Mouse (Mus musculus) ES-E14 (cell line): ENCODE results near the gene Tspyl4. TPM values are rescaled to one million over a fixed set of nuclear protein-coding genes. Genes with fewer than 3 reads are reported as not detected.

Experiments
- DNase-seq: peaks from one replicate; pipeline ENCODE4 v3.0.0-alpha.2; 2013; ENCODE audit warnings: low read depth, low spot score
- H3K27ac ChIP-seq: 2 replicates; pipeline ENCODE4 v1.5.1; 2012; ENCODE audit warnings: low read depth, mild to moderate bottlenecking, low read length, moderate library complexity, mixed read lengths; ENCODE audit not compliant: poor library complexity, insufficient read depth, severe bottlenecking
- H3K36me3 ChIP-seq: 2 replicates; pipeline ENCODE4 v1.6.1; 2012; ENCODE audit warnings: mild to moderate bottlenecking, low read length, moderate library complexity, mixed read lengths; ENCODE audit not compliant: control insufficient read depth, poor library complexity, insufficient read depth, severe bottlenecking
- H3K4me1 ChIP-seq, 2 experiments: fragments of 150-350 bp in 1 of 2; sonication (generic) in 1 of 2; 2 replicates each; pipeline ENCODE4 v1.6.1; 2012; ENCODE audit warnings: low read length in 2 of 2, mild to moderate bottlenecking in 1 of 2, mixed read lengths in 1 of 2; ENCODE audit not compliant: control insufficient read depth in 2 of 2, insufficient read depth in 2 of 2, poor library complexity in 1 of 2
- H3K4me3 ChIP-seq, 2 experiments: fragments of 150-350 bp in 1 of 2; sonication (generic) in 1 of 2; 2 replicates each; pipeline ENCODE4 v1.5.1; 2012; ENCODE audit warnings: low read length in 2 of 2, low read depth in 1 of 2, mild to moderate bottlenecking in 1 of 2, mixed read lengths in 1 of 2; ENCODE audit not compliant: insufficient read depth in 1 of 2, poor library complexity in 1 of 2, severe bottlenecking in 1 of 2
- H3K9ac ChIP-seq: 2 replicates; pipeline ENCODE4 v1.6.1; 2012; ENCODE audit warnings: low read depth, mild to moderate bottlenecking, low read length, mixed read lengths; ENCODE audit not compliant: poor library complexity, insufficient read depth, severe bottlenecking
- H3K9me3 ChIP-seq: fragments of 150-350 bp; sonication (generic); 2 replicates; pipeline ENCODE4 v1.6.1; 2012; ENCODE audit warnings: low read depth, mild to moderate bottlenecking, low read length; ENCODE audit not compliant: control insufficient read depth, insufficient read depth
- CHD2 ChIP-seq: IDR thresholded peaks from 2 replicates; pipeline ENCODE4 v1.6.1; 2014; ENCODE audit warnings: mild to moderate bottlenecking, low read depth, low read length, inconsistent platforms
- HCFC1 ChIP-seq: IDR thresholded peaks from 2 replicates; pipeline ENCODE4 v1.6.1; 2012; ENCODE audit warnings: low read length, inconsistent platforms, borderline replicate concordance; ENCODE audit not compliant: insufficient read depth
- MAFK ChIP-seq: IDR thresholded peaks from 2 replicates; pipeline ENCODE4 v1.6.1; 2014; ENCODE audit warnings: mild to moderate bottlenecking, low read depth, low read length, inconsistent platforms; ENCODE audit not compliant: insufficient read depth
- ZC3H11A ChIP-seq: IDR thresholded peaks from 2 replicates; pipeline ENCODE4 v1.6.1; 2012; ENCODE audit warnings: low read depth, mild to moderate bottlenecking, inconsistent platforms, low read length, borderline replicate concordance
- ZNF384 ChIP-seq: IDR thresholded peaks from 2 replicates; pipeline ENCODE4 v1.6.1; 2012; ENCODE audit warnings: low read depth, low read length, inconsistent platforms
- in situ Hi-C, 2 experiments: fragments of 600-800 bp; cut with MboI; formaldehyde crosslinking; loops; one replicate each; pipeline ENCODE4 v1.15.1; 2025; ENCODE audit warnings: low sequenced_read_pairs in 2 of 2, inconsistent platforms in 1 of 2; ENCODE audit not compliant: unreplicated experiment in 2 of 2
- total RNA-seq: library from RNA; depleted of rRNA; stranded (reverse); fragments of 300-350 nt; gene quantifications from 2 replicates; pipeline ENCODE4 v1.2.3, GENCODE M21; 2012; rRNA removed

Tspyl4 gene
- total RNA-seq, 1 experiment, result 4.3 TPM

GRCm38 (mm10) chr10:34341014-34341413 lies 43.8 kb downstream of the Tspyl4 start:
- Histone ChIP-seq H3K4me1 (no peaks in the 10 kb centered on the region), H3K4me3 (no peak overlapping the region), H3K9ac (no peak overlapping the region), H3K9me3 (no peaks in the 10 kb centered on the region), H3K27ac (no peak overlapping the region), H3K36me3 (no peaks in the 10 kb centered on the region)
- in situ Hi-C loops, result loop anchor here in 1 of 2 experiments (25.0 kb wide), 1 partner anchor 304 kb away; the partner anchor contains the start of genes Calhm4 and Trappc3l
- DNase-seq, result no peak
- no peak for TF ChIP-seq ZC3H11A
- TF ChIP-seq MAFK, result no peak
- no peak for TF ChIP-seq ZNF384
- TF ChIP-seq HCFC1, result no peak
- no peak for TF ChIP-seq CHD2

- no peaks in the 10 kb centered on the region for H3K9me3 ChIP-seq
- H3K4me3 ChIP-seq, result no peak overlapping the region
- H3K36me3 ChIP-seq, result no peaks in the 10 kb centered on the region
- in situ Hi-C loops, result loop anchor here in 1 of 2 experiments (25.0 kb wide), 1 partner anchor 305 kb away; the partner anchor contains the start of genes Calhm4 and Trappc3l
- no peak for DNase-seq
- no peak overlapping the region for H3K9ac ChIP-seq
- H3K27ac ChIP-seq, result no peak overlapping the region
- H3K4me1 ChIP-seq, result no peaks in the 10 kb centered on the region
- no peak for TF ChIP-seq CHD2
- no peak for TF ChIP-seq ZNF384
- no peak for TF ChIP-seq ZC3H11A
- no peak for TF ChIP-seq HCFC1
- TF ChIP-seq MAFK, result no peak
These were observed 44.6 kb downstream of the Tspyl4 start for GRCm38 (mm10) chr10:34341886-34342285.

Other genes with a start within 250 kb of the Tspyl4 start
- 1.6 TPM in 2 replicates for gene Calhm5, start 200.9 kb upstream of the Tspyl4 start, total RNA-seq
- 2.1 and 2.3 TPM in 2 replicates for gene Calhm6, start 169.5 kb upstream of the Tspyl4 start, total RNA-seq
- 118 and 165 TPM in 2 replicates for gene Dse, start 89.7 kb upstream of the Tspyl4 start, total RNA-seq
- gene Tspyl1, start 15.3 kb upstream of the Tspyl4 start, total RNA-seq, result 14.0 and 20.9 TPM in 2 replicates
- 0.09 and 0.21 TPM in 2 replicates for gene Col10a1, start 92.5 kb downstream of the Tspyl4 start, total RNA-seq
- 7.6 and 8.3 TPM in 2 replicates for gene Nt5dc1, start 121.1 kb downstream of the Tspyl4 start, total RNA-seq
- 0.85 and 1.7 TPM in 2 replicates for gene Frk, start 186.0 kb downstream of the Tspyl4 start, total RNA-seq